Mouse (Mus musculus) urinary bladder, postnatal 10 days (tissue): Measurements from ENCODE around the gene Numbl.

Source experiments
- DNase-seq: peaks from one replicate; pipeline ENCODE4 v3.0.0; 2022; ENCODE audit warnings: low spot score

Gene Numbl

DNA sequence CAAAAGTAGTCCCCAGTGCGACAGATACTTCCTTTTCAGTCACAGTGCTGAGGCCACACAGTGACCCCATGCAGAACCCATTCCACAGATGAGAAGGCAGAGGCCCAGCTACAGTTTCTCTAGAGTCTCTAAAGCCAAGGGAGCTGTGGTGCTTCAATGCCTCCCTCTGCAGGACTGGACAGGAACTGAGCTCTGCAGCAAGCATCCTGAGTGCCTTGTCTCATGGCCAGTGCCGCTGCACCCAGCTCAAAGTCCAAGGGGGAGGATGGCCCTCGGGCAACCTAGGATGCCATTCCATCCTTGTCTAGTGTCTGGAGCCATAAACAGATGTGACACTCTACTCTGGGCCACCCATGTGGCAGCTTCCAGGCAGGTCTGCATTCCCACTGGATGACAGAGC is 2.5 kb upstream of the Numbl start:
- DNase-seq, result no peak

GRCm38 (mm10) chr7:27257046-27257851 is 984 bp upstream of the Numbl start:
- DNase-seq, result no peak

- no peak for DNase-seq
These were observed 405 bp upstream of the Numbl start for GRCm38 (mm10) chr7:27257852-27258204.

DNA sequence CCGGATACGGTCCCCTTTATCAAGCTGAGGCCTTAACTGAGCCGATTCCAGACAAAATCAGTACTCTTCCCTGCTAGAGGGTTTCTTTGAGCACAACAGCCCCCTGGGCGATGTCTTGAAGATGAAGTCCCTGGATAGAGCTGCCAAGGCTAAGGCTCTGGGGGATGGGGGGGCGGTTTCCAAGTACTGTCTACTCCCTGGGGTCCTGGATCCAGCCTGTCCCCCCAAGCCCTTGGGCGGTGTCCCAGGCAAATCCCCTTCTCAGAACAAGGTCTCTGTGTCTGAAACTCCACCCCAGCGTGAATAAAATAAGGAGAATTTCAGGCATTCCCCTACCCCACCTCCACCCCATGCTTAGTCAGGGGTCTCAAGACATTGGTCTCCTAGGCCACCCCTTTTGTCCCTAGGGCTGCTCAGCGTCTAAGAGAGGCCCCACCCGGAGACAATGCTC is 1.1 kb downstream of the Numbl start:
- DNase-seq, result no peak

DNA sequence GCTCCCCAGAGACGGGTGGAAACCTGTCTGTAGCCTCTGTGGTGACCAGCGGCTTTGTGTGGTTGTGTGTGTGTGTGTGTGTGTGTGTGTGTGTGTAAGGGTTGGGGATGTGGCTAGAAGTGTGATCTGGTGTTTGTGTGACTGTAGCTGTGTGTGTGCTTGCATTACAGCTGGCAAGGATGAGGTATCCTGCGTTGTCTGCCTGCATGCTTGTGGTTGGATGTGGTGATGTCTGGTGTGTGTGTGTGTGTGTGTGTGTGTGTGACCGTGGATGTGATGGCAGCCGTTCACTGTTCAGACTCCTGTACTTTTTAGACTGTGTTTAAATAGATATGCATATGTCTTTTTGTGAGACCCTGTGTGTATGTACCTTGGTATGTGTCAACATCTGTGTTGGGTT is 1.5 kb downstream of the Numbl start:
- no peak for DNase-seq

DNA sequence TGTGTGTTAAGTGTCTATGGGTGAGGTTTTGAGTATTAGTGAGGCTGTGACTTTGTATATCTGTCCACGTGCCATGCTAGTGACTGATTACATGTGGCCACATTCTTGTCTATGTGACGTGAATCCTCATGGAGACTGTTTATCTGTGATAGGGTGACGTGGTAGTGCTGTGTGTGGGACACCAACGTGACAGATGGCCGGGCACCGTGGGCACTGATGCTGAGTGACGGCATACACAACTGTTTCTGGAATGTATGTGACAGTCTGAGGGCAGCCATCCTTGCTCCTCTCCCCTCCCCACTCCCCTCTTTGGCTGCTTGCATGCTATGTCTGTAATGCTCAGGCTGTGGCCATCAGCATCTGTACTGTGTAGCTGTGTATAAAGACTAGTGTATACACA is 2.6 kb downstream of the Numbl start:
- DNase-seq, result no peak

- no peak for DNase-seq
These were observed 3.7 kb downstream of the Numbl start for GRCm38 (mm10) chr7:27261888-27262287.

DNA sequence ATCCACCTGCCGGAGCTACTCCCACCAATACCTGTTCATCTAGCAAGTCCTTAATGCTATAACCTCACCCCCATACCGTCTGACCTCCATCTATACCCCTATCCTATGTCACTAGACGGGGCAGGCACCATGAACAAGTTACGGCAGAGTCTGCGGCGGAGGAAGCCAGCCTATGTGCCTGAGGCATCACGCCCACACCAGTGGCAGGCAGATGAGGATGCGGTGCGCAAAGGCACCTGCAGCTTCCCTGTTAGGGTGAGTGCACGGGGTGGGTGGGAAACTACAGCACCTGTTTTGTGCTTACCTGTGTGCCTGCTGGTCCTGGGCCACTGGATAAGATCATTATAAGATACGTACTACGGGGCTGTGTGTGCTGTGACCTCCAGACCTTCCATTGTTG is 6.5 kb downstream of the Numbl start:
- DNase-seq, result no peak

DNA sequence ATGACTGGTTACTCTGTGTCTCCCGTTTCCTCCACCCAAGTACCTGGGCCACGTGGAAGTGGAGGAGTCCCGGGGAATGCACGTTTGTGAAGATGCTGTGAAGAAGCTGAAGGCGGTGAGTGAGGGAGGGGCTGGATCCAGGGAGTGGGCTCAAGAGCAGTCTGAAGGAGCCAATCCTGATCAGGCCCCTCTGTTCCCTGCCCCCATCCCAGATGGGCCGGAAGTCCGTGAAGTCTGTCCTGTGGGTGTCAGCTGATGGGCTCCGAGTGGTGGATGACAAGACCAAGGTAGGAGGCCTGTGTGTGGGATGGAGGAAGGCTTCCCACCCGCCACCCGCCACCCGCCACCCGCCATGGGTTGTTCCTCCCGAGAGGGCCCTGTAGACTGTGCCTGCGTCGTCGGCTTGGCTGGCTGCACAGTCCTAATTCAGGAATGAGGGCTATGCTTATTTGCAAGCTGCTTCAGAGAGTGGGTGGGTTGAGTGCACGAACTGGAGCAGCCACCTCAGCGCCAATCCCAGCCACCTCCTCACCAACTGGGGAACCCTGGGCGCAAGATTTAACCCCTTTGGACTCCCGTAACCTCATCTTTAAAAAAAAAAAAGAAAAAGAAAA is 8.4 kb downstream of the Numbl start:
- DNase-seq, result no peak

DNA sequence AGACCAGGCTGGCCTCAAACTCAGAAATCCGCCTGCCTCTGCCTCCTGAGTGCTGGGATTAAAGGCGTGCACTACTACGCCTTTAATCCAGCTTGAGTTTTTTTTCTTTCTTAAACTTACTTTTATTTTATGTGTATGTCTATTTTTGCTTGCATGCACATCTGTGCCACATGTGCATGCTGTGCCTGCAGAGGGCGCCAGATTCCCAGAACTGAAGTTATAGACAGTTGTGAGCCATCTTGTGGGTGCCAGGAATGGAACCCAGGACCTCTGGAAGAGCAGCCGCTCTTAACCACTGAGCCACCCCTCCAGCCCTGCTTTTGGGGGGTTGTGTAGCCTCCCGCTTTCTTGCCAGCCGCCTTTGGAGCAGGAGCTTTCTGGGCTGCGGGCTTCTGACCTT is 13.2 kb downstream of the Numbl start:
- DNase-seq, result no peak

DNA sequence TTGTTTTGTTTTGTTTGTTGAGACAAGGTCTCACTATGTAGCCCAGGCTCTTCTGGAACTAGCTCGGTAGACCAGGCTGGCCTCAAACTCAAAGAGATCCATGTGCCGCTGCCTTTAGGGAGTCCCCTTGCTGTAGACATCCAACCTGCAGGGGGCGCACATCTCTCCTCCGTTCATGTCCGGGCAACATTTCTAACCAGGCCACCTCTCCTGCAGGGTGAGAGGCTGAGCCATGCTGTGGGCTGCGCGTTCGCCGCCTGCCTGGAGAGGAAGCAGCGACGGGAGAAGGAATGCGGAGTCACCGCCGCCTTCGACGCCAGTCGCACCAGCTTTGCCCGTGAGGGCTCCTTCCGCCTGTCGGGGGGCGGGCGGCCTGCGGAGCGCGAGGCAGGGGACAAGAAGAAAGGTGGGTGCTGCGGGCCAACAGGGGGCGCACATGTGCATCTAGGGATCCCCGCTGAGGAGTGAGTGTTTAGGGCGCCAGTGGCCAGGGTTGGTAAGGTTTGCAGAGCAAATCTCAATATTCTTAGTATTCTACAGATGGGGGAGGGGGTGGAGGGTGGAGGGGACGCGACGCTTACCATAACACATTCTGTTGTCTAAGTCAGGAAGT is 15.6 kb downstream of the Numbl start:
- no peak for DNase-seq

GRCm38 (mm10) chr7:27274916-27275315 is 16.7 kb downstream of the Numbl start:
- DNase-seq, result no peak

GRCm38 (mm10) chr7:27276021-27276420 is 17.8 kb downstream of the Numbl start:
- no peak for DNase-seq

DNA sequence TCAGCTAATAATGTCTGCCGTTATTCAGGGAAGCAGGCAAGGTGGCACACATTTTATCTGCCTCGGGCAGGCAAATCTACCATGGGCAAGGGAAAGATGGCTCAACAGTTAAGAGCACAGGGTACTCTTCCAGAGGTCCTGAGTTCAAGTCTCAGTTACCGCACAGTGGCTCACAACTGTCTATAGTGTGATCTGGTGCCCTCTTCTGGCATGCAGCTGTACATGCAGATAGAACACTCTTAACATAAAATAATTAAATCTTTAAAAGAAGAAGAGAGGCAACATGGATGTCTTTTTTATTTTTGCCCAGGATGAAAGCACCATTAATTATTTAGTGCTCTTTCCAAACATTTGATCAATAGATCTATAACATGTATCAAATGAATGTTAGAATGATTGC is 19.0 kb downstream of the Numbl start:
- no peak for DNase-seq

DNA sequence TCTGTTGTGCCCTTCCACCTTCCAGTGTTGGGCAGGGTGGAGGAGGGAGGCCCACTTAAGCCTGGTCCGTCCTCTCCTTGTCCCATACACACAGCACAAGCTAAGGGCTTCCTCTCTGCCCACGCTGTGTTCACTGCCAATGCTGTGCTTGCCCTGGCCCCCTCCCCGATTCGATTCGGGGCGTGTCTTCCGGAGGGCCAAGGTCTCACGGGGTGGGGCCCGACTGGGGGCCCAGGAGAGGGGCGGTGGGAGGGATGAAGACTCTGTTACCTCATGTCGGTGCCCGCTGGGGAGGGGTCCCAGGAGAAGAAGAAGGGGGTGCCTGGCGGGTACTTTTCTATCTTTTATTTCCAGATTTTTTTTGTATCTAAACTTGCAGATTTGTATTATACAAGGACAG is 23.5 kb downstream of the Numbl start:
- DNase-seq, result no peak

GRCm38 (mm10) chr7:27282225-27282624 is 24.0 kb downstream of the Numbl start:
- DNase-seq, result no peak

GRCm38 (mm10) chr7:27284865-27285697 is 26.8 kb downstream of the Numbl start:
- DNase-seq, result no peak

DNA sequence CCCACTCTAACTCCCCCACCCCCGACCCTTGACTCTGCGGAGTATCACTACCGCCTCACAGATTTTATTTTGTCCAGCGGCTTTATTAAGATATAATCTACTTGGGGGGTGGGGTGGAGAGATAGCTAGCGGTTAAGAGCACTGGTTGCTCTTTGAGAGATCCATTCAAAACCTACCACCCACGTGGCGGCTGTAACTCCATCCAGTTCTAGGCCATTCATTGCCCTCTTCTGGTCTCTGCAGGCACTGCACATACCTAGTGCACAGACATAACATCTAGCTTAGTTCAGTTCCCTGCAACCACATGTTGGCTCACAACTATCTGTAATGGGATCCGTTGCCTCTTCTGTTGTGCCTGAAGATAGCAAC is 27.4 kb downstream of the Numbl start:
- DNase-seq, result no peak

GRCm38 (mm10) chr7:27288732-27289131 is 30.5 kb downstream of the Numbl start:
- no peak for DNase-seq

GRCm38 (mm10) chr7:27290555-27290954 is 32.3 kb downstream of the Numbl start:
- DNase-seq, result no peak

DNA sequence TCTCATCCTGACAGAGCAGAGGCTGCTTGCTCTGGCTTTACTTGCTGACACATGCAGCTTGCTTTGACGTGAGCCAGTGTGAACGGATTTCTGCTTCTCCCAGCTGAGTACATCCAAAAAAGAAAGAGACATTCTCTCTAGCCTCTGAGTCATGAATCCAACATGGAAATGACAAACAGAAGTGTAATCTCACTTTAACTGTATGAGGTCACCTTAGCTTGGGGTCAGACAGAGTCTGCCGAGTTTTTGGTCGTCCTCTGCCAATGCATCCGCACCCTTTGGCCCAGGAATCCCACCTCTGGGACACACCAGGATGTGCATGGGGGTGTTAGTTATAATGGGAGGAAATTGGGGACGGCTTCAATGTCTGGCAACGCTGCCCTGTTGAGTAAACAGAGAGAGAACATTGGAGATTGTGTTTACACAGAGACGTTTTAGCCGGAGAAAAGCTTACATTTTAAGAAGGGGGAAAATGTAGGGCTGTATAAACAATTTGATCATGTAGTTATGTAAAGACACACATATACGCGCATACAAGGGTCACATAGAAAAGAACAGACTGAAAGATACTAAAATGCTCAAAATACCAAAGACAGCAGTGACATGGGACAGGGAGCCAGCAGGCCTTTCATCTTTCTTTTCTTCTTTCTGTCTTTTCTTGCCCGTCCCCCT is 33.7 kb downstream of the Numbl start:
- DNase-seq, result no peak

DNA sequence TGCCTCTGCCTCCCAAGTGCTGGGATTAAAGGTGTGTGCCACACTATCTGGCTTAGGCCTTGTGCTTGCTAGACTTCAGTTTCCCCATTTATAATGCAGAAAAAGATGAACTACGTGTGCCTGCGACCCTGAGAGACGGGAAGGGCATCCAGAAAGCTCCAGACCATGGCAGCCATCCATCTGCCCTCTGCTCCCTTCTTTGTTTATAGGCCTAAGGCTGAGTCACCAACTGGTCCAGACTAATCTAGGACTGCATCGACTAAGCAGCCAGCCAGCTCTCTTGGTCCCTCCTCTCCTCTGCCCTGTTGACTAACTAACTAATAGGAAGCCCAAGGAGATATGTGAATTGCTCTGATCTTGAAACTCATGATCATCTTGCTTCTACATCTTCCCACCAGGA is 37.7 kb downstream of the Numbl start:
- DNase-seq, result no peak
